Mouse (Mus musculus): ENCODE results near the gene 1700022I11Rik. TPM values are rescaled to one million over a fixed set of nuclear protein-coding genes. Genes with fewer than 3 reads are reported as not detected.

Gene 1700022I11Rik
- polyA plus RNA-seq (2014; fragmentation: Illumina TruSeq; extraction: RNeasy Lipid Tissue Mini Kit (QIAGEN cat#74804); ENCODE audit: low read depth, low replicate concordance) = not detected

DNA sequence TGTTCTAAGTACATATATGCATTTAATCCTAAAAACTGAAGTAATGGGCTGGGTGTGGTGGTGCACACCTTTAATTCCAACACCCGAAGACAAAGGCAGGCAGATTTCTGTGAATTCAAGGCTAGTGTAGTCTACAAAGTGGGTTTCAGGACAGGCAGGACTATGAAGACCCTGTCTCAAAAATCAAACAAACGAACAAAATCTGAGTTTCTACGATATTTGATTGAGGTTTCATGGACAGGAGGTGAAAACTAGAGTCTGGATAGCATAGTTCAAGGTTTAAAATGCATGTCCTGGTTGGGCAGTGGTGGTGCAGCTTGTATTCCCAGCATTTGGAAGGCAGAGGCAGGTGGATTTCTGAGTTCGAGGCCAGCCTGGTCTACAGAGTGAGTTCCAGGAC, at the start of gene 1700022I11Rik:
TSS of gene 1700022I11Rik (plus strand) at position 301 of the 400 bp plus-strand sequence.

DNA sequence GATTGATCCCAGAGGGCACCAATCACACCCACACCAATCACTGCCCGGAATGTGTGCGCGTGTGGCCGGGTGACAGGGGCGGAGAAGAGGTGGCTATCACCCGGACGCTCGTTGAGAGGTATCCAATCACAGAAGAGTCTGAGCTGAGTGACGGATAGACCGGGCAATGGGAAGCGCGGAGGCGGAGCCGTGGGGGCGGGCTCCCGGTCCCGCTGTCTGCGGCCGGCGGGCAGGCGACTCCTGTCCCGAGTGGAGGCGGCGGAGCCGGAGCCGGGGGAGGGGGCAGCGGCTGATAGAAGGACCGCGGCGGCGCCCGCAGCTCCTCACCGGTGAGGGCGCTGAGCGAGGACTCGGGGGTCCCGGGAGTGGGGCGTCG, 19.7 kb upstream of the 1700022I11Rik start, which contains the start of gene Dnajb5:
TSS of gene Dnajb5 (plus strand) at position 139 of the 376 bp plus-strand sequence.

DNA sequence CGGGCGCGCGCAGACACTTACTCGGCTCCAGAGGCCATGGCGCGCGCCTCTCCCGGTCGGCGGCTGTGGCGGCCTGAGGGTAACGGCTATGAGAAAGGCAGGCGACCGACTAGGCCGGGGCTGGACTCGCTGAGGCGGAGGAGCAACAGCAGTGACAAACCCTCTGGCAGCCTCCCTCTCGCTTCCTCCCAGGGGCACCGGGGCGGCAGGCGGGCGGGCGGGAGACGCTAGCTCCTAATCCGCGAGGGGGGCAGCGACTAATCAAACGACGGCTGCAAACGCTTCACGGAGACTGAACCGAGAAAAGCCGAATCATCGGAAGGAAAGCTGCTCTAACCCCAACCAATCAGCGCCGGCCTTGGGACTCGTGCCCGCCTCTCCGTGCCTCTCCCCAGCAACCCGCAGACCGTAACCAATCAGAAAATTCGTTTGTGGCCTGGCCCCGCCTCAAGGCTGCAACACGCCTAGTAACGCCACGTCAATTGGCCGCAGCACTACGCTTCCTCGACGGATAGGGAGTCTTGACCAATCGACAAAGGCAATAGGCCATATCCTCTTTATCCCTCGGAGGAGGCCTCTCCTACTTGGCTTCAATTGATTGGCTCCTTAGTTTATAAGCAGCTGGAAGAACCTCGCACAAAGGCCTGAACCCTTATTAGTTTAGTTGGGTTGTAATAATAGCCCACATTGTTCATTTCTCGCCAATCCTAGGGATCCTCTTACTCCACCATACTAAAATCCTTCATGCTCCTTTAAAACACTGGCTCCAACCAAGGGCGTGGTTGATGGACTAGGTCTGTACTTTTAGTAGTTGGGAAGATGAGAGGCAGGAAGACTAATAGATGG, 31.0 kb downstream of the 1700022I11Rik start, which contains the start of gene Vcp:
TSS of gene Vcp (minus strand) at position 367 of the 846 bp plus-strand sequence.

DNA sequence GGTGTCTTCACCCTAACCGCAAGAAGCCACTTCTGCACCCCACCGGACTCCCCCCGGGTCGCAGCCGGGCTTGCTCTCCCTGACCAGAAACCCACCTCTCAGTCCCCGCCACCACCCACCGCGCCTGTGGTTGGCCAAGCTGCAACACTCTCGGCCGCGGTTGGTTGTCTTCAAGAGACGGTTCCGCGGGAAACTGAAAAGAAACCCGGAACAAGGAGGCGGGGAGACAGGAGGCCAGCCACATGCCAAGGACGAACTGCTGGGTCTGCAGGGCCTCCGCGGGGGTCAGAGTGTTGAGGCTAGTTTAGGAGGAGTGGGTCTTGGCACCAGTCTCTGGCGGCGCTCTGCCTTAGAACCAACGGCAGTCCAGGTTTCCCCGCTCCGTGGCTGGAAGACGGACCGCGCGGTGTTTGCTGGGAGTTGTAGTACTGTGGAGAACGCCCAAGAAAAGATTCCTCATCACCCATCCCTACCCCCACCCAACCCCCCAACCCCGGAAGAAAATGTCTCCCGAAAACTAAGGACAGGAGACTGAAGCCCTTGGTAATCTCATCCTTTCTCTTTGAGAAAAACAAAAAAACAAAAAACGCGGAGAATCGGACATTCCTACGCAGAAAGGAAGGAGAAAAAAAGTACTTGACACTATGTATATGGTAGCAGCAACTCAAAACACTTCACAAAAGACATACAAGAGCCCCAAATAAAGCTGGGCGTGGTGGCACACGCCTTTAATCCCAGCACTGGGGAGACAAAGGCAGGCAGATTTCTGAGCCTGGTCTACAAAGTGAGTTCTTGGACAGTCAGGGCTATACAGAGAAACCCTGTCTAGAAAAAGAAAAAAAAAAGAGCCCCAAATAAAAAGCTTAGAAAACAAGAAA, 41.0 kb downstream of the 1700022I11Rik start, which contains the start of gene Fancg:
TSS of gene Fancg (minus strand) at position 346 of the 878 bp plus-strand sequence.

DNA sequence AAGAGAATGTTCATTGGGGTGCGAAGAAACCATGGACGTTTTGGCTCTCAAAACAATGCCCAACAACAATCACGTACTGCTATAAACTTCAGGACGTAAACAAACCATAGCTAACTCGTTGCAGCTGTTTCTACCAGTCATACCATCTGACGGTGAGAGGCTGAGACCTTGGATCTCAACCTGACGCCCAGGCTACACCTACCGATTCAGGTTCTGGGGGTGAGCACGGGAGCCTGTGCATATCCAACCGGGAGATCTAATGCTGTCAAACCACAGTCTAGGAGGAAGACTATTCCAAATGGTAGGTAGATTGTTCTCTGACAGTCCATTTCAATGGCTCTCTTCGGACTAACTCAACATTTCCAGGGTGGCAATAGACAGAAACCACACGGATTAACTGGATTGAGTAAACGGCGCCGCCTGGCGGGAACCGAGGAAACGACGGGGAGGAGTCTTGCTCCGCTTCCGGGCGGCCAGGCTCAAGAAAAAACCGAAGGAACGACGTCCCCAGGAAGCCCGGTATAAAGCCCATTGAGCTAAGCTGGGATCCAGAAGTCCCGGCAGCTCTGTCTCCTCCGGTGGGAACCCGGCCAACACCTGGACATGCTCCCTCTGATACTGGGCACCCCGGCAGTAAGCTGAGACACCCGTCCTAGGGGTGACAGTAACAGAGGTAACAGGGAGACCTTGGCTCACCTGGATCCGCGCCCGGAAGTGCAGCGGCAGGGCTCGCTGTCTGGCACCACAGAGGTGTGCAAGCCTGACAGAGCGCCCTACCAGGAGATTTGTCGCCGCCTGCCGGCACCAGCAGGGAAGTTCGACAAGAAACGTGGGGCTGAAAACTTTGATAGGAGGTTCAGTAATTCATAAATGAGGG, 55.9 kb downstream of the 1700022I11Rik start, which contains the start of gene Pigo:
TSS of gene Pigo (minus strand) at position 736 of the 877 bp plus-strand sequence.

DNA sequence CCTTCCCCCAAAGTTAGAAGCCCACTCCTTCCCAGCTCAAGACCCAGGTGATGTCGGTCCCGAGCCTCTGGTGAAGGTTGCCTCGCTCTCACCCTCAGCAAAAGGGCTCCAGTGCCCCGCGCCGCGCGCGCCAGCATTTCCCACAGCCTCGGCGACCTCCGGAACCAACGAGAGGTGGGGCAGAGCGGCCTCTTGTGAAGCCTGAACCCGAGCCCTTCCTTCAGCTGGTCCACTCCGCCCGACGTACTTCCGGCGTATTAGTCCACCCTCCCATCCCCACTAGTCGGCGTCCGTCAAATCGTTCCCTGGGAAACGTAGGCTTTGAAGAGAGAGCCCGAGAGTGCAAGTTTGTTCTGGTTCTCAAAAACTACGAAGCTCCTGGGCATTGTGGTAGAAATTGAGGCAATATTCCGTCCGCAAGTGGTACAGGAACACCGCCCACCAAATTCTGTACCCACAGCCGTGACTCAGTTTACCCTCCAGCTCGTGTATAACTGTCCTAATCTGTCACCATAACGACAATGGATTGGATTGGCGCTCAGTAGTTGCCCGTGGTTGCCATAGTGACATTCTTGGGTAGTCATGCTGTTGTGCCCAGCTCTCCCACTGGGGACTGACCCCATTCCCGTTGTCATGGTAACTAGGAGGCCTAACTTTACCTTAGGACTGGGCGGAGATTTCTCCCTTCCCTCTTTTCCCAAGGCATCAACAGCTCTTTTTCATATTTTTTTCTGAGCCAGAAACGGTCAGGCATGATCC, 62.0 kb downstream of the 1700022I11Rik start, which contains the start of gene Stoml2:
TSS of gene Stoml2 (minus strand) at position 474 of the 759 bp plus-strand sequence.

Other genes starting within 250 kb of the 1700022I11Rik start
- gene 4930578G10Rik, start 234.1 kb upstream of the 1700022I11Rik start, polyA plus RNA-seq (2014; fragmentation: Illumina TruSeq; extraction: RNeasy Lipid Tissue Mini Kit (QIAGEN cat#74804); ENCODE audit: low read depth, low replicate concordance) = not detected
- gene Ccl19, start 213.0 kb upstream of the 1700022I11Rik start, polyA plus RNA-seq (2014; fragmentation: Illumina TruSeq; extraction: RNeasy Lipid Tissue Mini Kit (QIAGEN cat#74804); ENCODE audit: low read depth, low replicate concordance) = 4.0 TPM
- 53.5 TPM for gene Ccl21a, start 195.6 kb upstream of the 1700022I11Rik start, polyA plus RNA-seq (2014; fragmentation: Illumina TruSeq; extraction: RNeasy Lipid Tissue Mini Kit (QIAGEN cat#74804); ENCODE audit: low read depth, low replicate concordance)
- not detected for gene Fam205a1, start 115.7 kb upstream of the 1700022I11Rik start, polyA plus RNA-seq (2014; fragmentation: Illumina TruSeq; extraction: RNeasy Lipid Tissue Mini Kit (QIAGEN cat#74804); ENCODE audit: low read depth, low replicate concordance)
- gene Gm12394, start 112.8 kb upstream of the 1700022I11Rik start, polyA plus RNA-seq (2014; fragmentation: Illumina TruSeq; extraction: RNeasy Lipid Tissue Mini Kit (QIAGEN cat#74804); ENCODE audit: low read depth, low replicate concordance) = 0.21 TPM
- gene Fam205c, start 95.4 kb upstream of the 1700022I11Rik start, polyA plus RNA-seq (2014; fragmentation: Illumina TruSeq; extraction: RNeasy Lipid Tissue Mini Kit (QIAGEN cat#74804); ENCODE audit: low read depth, low replicate concordance) = 0.81 TPM
- gene Phf24, start 52.9 kb upstream of the 1700022I11Rik start, polyA plus RNA-seq (2014; fragmentation: Illumina TruSeq; extraction: RNeasy Lipid Tissue Mini Kit (QIAGEN cat#74804); ENCODE audit: low read depth, low replicate concordance) = 1.8 TPM
- 87.1 TPM for gene Dnajb5, start 19.8 kb upstream of the 1700022I11Rik start, polyA plus RNA-seq (2014; fragmentation: Illumina TruSeq; extraction: RNeasy Lipid Tissue Mini Kit (QIAGEN cat#74804); ENCODE audit: low read depth, low replicate concordance)
- 315 TPM for gene Vcp, start 30.9 kb downstream of the 1700022I11Rik start, polyA plus RNA-seq (2014; fragmentation: Illumina TruSeq; extraction: RNeasy Lipid Tissue Mini Kit (QIAGEN cat#74804); ENCODE audit: low read depth, low replicate concordance)
- 2.6 TPM for gene Fancg, start 40.9 kb downstream of the 1700022I11Rik start, polyA plus RNA-seq (2014; fragmentation: Illumina TruSeq; extraction: RNeasy Lipid Tissue Mini Kit (QIAGEN cat#74804); ENCODE audit: low read depth, low replicate concordance)
- gene Pigo, start 56.2 kb downstream of the 1700022I11Rik start, polyA plus RNA-seq (2014; fragmentation: Illumina TruSeq; extraction: RNeasy Lipid Tissue Mini Kit (QIAGEN cat#74804); ENCODE audit: low read depth, low replicate concordance) = 16.0 TPM
- gene Stoml2, start 62.1 kb downstream of the 1700022I11Rik start, polyA plus RNA-seq (2014; fragmentation: Illumina TruSeq; extraction: RNeasy Lipid Tissue Mini Kit (QIAGEN cat#74804); ENCODE audit: low read depth, low replicate concordance) = 111 TPM
- gene Fam214b, start 76.6 kb downstream of the 1700022I11Rik start, polyA plus RNA-seq (2014; fragmentation: Illumina TruSeq; extraction: RNeasy Lipid Tissue Mini Kit (QIAGEN cat#74804); ENCODE audit: low read depth, low replicate concordance) = 28.0 TPM
- 14.5 TPM for gene Unc13b, start 89.3 kb downstream of the 1700022I11Rik start, polyA plus RNA-seq (2014; fragmentation: Illumina TruSeq; extraction: RNeasy Lipid Tissue Mini Kit (QIAGEN cat#74804); ENCODE audit: low read depth, low replicate concordance)